11 mouse cellular contexts compared by ENCODE assay signal in genomic region chr10:11080013-11080724, GRCm38 (mm10). TPM values are rescaled to one million over a fixed set of nuclear protein-coding genes. Genes with fewer than 3 reads are reported as not detected.
DNase-seq lines count a peak whose midpoint lies in the region; TF ChIP-seq lines count a peak whose summit lies in the region.
"Had no signal": no experiment of that assay in that cellular context is flagged by ENCODE, and none has a peak within 500 bp of the region (broad histone marks: within the 10 kb centered on the region; RNA-seq: fewer than 3 reads in every experiment).

No protein-coding gene starts in this region.

- intact Hi-C loops in left cerebral cortex, postnatal 36 days (cut with DNase I): loop anchor here (10.0 kb wide), 2 partner anchors 395 to 675 kb away; partner anchors contain the start of gene Gm10944

- no peaks in the 10 kb centered on the region for H3K36me3 ChIP-seq in embryonic facial prominence, embryonic 10.5 days (replicated peaks)
- no peaks in the 10 kb centered on the region for H3K36me3 ChIP-seq in kidney, adult 2 months (ENCODE audit: control insufficient read depth, insufficient read depth, low read length)

- TF ChIP-seq CTCF in kidney, adult 2 months (conservative IDR thresholded peaks at IDR 0.05; ENCODE audit: insufficient read depth, insufficient read length, low read depth, low read length): no peak

- H3K4me3 ChIP-seq in embryonic facial prominence, embryonic 10.5 days: peak overlapping the region; percentile 30
- H3K4me3 ChIP-seq in kidney, adult 2 months (ENCODE audit: insufficient read depth, low read depth, low read length): no peak overlapping the region

- no peaks in the 10 kb centered on the region for H3K9me3 ChIP-seq in embryonic facial prominence, embryonic 10.5 days

- 9% methylated on average over 33 of the region's 33 CpGs for WGBS in embryonic facial prominence, embryonic 10.5 days
- WGBS in kidney, adult 2 months: 14% methylated on average over 33 of the region's 33 CpGs

- peak; percentile 25 to 28 for DNase-seq in layer of hippocampus, postnatal 36 days
- no peak for DNase-seq in layer of hippocampus, adult 11-12 months (ENCODE audit: low spot score)
- DNase-seq in embryonic facial prominence, embryonic 10.5 days (ENCODE audit: low spot score): no peak
- DNase-seq in left cerebral cortex, postnatal 36 days (ENCODE audit: low spot score in 2 of 2): peak; percentile 14 to 30
- DNase-seq in right cerebral cortex, postnatal 10 days (ENCODE audit: low spot score in 2 of 2): peak; percentile 32 to 35
- no peak for DNase-seq in MN1 (ENCODE audit: low spot score)
- DNase-seq in kidney, adult 2 months: no peak
- DNase-seq in adrenal gland, adult 2 months: no peak
- DNase-seq: lung, postnatal 36 days had no signal

- peaks cover 44% of the 10 kb centered on the region for H3K27me3 ChIP-seq in embryonic facial prominence, embryonic 10.5 days (replicated peaks; ENCODE audit: low read depth, poor library complexity, severe bottlenecking)
- no peaks in the 10 kb centered on the region for H3K27me3 ChIP-seq in kidney, adult 2 months (replicated peaks; ENCODE audit: control insufficient read depth, insufficient read depth, low read length)

- no peaks in the 10 kb centered on the region for H3K4me1 ChIP-seq in embryonic facial prominence, embryonic 10.5 days
- no peaks in the 10 kb centered on the region for H3K4me1 ChIP-seq in kidney, adult 2 months (ENCODE audit: control insufficient read depth, insufficient read depth, low read length)

- no peak overlapping the region for H3K27ac ChIP-seq in embryonic facial prominence, embryonic 10.5 days (replicated peaks)
- H3K27ac ChIP-seq in kidney, adult 2 months (ENCODE audit: insufficient read depth, low read depth, low read length): no peak overlapping the region

- TF ChIP-seq POLR2A in kidney, adult 2 months (IDR thresholded peaks at IDR 0.05; ENCODE audit: low read depth, low read length): no peak

RNA-seq across cellular contexts. Expression of gene Grm1, which starts 2.0 kb away (rescaled TPM):
- 10 to 100 TPM; 67.7 to 68.2 TPM for total RNA-seq in layer of hippocampus, postnatal 36 days (2021)
- not detected in 2 replicates for polyA plus RNA-seq in embryonic facial prominence, embryonic 10.5 days (2016; fragmentation: Nextera tagmentation; extraction: Ambion mirVana)
- 10 to 100 TPM; 39.5 to 50.2 TPM for total RNA-seq in left cerebral cortex, postnatal 36 days (2021)
- polyA plus RNA-seq in kidney, adult 2 months (2012; rRNA removed): not detected in 2 replicates
- not detected for total RNA-seq in adrenal gland, adult 2 months (2021)
- 0.22 TPM in 1 of 2 replicates, not detected in the other for polyA plus RNA-seq in adrenal gland, adult 2 months (2012; rRNA removed)
- polyA plus RNA-seq: C2C12; small intestine, adult 2 months had no signal

Comparison
In these comparisons a context has a peak if more than half of its experiments do, and no peak if none do; other contexts are left out.
1. DNase-seq: peak in layer of hippocampus, postnatal 36 days (2 of 2), left cerebral cortex, postnatal 36 days (2 of 2) and right cerebral cortex, postnatal 10 days (2 of 2); none in layer of hippocampus, adult 11-12 months (single experiment), embryonic facial prominence, embryonic 10.5 days (single experiment), MN1 (single experiment), kidney, adult 2 months (single experiment) and adrenal gland, adult 2 months (single experiment).
2. RNA of gene Grm1, which starts 2.0 kb away (total RNA-seq): 67.7 to 68.2 TPM in layer of hippocampus, postnatal 36 days and 39.5 to 50.2 TPM in left cerebral cortex, postnatal 36 days; not detected in adrenal gland, adult 2 months; every median in the first group is over 10 times any median in the second.